Mouse (Mus musculus) embryonic facial prominence, embryonic 11.5 days (tissue): ENCODE measurements around the gene Ppp1r12b. TPM values are rescaled to one million over a fixed set of nuclear protein-coding genes. Genes with fewer than 3 reads are reported as not detected.

Experiments
- ATAC-seq: fragments of 200-750 bp; cut with Nextera tagmentation; replicated peaks from 2 replicates; pipeline ENCODE4 v1.8.0; 2017; ENCODE audit warnings: low read depth; ENCODE audit not compliant: insufficient number of reproducible peaks, low FRiP score, low TSS enrichment
- DNase-seq: peaks from one replicate; pipeline ENCODE4 v3.0.0-alpha.2; 2015; ENCODE audit warnings: low spot score
- H3K27ac ChIP-seq: fragments of 300-500 bp; sonication (generic); replicated peaks from 2 replicates; pipeline ENCODE4 v1.5.1; 2014; ENCODE audit warnings: mild to moderate bottlenecking, low read depth, low read length, control low read depth
- H3K27me3 ChIP-seq: fragments of 300-500 bp; sonication (generic); 2 replicates; pipeline ENCODE4 v1.6.1; 2014; ENCODE audit warnings: mild to moderate bottlenecking, low read length, moderate library complexity, mixed read lengths; ENCODE audit not compliant: control insufficient read depth, insufficient read depth
- H3K36me3 ChIP-seq: fragments of 300-500 bp; sonication (generic); replicated peaks from 2 replicates; pipeline ENCODE4 v1.6.1; 2014; ENCODE audit warnings: low read depth, mild to moderate bottlenecking, low read length, moderate library complexity, mixed read lengths; ENCODE audit not compliant: control insufficient read depth, insufficient read depth
- H3K4me1 ChIP-seq: fragments of 300-500 bp; sonication (generic); 2 replicates; pipeline ENCODE4 v1.6.1; 2014; ENCODE audit warnings: low read length, mixed read lengths; ENCODE audit not compliant: control insufficient read depth, insufficient read depth
- H3K4me2 ChIP-seq: fragments of 300-500 bp; sonication (generic); 2 replicates; pipeline ENCODE4 v1.6.1; 2014; ENCODE audit warnings: low read depth, mild to moderate bottlenecking, control low read depth, low read length, moderate library complexity
- H3K4me3 ChIP-seq: fragments of 300-500 bp; sonication (generic); 2 replicates; pipeline ENCODE4 v1.5.1; 2014; ENCODE audit warnings: low read depth, low read length, control low read depth
- H3K9ac ChIP-seq: fragments of 300-500 bp; sonication (generic); replicated peaks from 2 replicates; pipeline ENCODE4 v1.6.1; 2014; ENCODE audit warnings: mild to moderate bottlenecking, control low read depth, low read length
- H3K9me3 ChIP-seq: fragments of 300-500 bp; sonication (generic); replicated peaks from 2 replicates; pipeline ENCODE4 v1.6.1; 2016; ENCODE audit warnings: mild to moderate bottlenecking, low read length, inconsistent platforms, mixed read lengths; ENCODE audit not compliant: control insufficient read depth
- WGBS: fragments of 180-500 bp; shearing (Covaris S2); extraction: QIAGEN DNeasy Blood & Tissue Kit; methylation state at CpG from one replicate; pipeline ENCODE4 v1.1.7; 2014; 5-methylcytosine and 5-hydroxymethylcytosine counted together
- polyA plus RNA-seq: library from polyadenylated mRNA; unstranded; fragments of >200 nt; fragmentation: Nextera tagmentation; extraction: Ambion mirVana; gene quantifications from 2 replicates; pipeline ENCODE4 v1.2.1, GENCODE M21; 2014

Ppp1r12b gene
- polyA plus RNA-seq, 1 experiment from 2014 or later = 5.0 TPM

DNA sequence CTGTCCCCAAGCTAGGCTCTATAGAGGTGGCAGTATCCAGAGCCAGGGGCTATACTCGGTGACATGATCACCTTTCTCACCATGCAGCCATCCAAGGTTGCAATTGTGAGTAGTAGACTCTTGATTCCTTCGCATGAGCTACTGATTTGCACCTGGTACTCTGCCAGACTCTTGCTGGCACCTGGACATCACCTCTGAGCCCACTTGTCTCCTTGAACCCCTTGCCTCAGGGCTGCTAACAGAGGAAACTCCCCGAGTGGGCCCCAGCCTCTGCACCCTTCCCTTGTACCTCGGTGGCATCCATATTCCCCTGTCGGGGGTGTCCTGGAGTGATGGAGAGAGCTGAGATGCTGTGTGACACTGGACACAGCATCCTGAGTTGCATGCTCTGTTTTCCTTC, 234.3 kb downstream of the Ppp1r12b start:
- 82% methylated on average over 5 of the region's 5 CpGs for WGBS
- Histone ChIP-seq H3K27me3 (no peaks in the 10 kb centered on the region), H3K4me2 (no peak overlapping the region), H3K4me1 (no peaks in the 10 kb centered on the region), H3K27ac (no peak overlapping the region), H3K4me3 (no peak overlapping the region), H3K9ac (no peak overlapping the region), H3K36me3 (no peaks in the 10 kb centered on the region), H3K9me3 (no peaks in the 10 kb centered on the region)
- no peak for DNase-seq
- no peak for ATAC-seq

DNA sequence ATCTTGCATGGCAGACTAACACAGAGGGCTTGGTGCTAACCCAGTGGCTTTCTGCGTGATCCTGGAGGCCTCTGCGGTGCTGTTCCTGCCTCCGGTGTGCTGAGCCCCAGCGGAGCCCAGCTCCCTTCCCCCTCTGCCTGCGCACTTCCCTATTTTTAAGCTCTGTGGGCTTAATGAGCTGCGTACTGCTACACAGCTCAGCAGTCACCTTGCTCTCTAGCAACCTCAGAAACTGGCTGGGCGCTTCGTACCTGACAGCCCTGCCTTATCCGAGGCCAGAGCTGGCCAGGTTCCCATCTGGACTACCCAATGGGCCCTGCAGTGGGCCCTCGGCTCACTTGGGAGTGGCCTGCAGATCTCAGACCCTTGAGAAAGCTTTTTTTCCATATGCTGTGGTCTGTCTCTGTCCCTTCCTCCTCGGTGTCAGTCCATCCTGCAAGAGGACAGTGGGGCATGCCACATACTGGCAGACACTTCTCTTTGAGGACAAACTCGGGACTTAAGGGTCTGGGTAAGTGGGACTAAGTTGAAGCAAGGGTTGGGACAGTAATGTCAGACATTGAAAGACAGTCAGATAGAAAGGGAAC, 235.9 kb downstream of the Ppp1r12b start:
- WGBS = 57% methylated on average over 12 of the region's 12 CpGs
- ATAC-seq = no peak
- no peak for DNase-seq
- Histone ChIP-seq H3K4me3 (no peak overlapping the region), H3K4me2 (no peak overlapping the region), H3K9ac (no peak overlapping the region), H3K27me3 (no peaks in the 10 kb centered on the region), H3K4me1 (no peaks in the 10 kb centered on the region), H3K36me3 (no peaks in the 10 kb centered on the region), H3K9me3 (no peaks in the 10 kb centered on the region), H3K27ac (no peak overlapping the region)

DNA sequence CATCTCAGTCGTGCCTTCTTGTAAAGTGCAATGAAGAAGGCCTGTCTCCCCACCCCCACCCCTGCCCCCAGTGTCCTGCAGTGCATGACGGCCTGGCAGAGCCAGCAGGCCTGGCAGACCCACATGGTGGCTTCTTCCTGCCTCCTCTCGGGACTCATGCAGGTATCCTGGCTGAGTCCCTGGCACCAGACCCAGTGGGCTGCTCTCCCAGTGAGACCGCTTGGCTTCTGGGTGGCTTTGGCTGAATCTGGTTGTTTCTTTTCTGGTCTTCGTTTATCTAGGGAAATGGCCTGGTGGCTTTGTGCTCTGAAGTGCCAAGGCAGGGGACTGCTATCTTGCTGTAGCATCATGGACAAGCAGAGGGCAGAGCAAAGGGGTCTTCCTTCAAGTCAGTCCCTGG, 240.7 kb downstream of the Ppp1r12b start:
- DNase-seq (no peak), ATAC-seq (no peak)
- Histone ChIP-seq H3K4me3 (no peak overlapping the region), H3K9me3 (no peaks in the 10 kb centered on the region), H3K9ac (no peak overlapping the region), H3K27ac (no peak overlapping the region), H3K27me3 (peaks cover 13% of the 10 kb centered on the region), H3K36me3 (no peaks in the 10 kb centered on the region), H3K4me1 (no peaks in the 10 kb centered on the region; the same call in 1 of the 2 replicates), H3K4me2 (no peak overlapping the region)
- 73% methylated on average over 5 of the region's 5 CpGs for WGBS

DNA sequence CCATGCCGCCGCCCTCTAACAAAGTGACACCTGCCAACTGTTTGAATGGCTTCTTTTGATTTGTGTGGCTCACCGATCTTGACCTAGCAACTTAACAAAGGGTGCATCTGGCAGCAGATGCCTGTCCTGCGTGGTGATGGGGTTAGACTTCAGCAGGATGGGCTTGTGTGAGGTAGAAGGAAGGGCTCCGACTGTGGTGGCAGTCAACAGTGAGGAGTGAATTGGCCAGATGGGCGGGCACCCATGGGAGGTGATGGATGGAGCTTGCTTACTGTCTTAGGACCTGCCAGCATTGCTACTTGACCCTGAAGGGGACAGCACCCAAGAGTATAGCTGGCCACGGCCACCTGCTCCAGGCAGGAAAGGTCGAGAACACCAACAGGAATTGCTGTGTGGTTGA, 241.6 kb downstream of the Ppp1r12b start:
- Histone ChIP-seq H3K27ac (no peak overlapping the region), H3K9ac (no peak overlapping the region), H3K4me2 (no peak overlapping the region), H3K36me3 (no peaks in the 10 kb centered on the region), H3K9me3 (no peaks in the 10 kb centered on the region), H3K4me3 (no peak overlapping the region), H3K4me1 (no peaks in the 10 kb centered on the region; the same call in 1 of the 2 replicates), H3K27me3 (peaks cover 19% of the 10 kb centered on the region)
- DNase-seq (no peak), ATAC-seq (no peak)
- WGBS = 65% methylated on average over 8 of the region's 8 CpGs

DNA sequence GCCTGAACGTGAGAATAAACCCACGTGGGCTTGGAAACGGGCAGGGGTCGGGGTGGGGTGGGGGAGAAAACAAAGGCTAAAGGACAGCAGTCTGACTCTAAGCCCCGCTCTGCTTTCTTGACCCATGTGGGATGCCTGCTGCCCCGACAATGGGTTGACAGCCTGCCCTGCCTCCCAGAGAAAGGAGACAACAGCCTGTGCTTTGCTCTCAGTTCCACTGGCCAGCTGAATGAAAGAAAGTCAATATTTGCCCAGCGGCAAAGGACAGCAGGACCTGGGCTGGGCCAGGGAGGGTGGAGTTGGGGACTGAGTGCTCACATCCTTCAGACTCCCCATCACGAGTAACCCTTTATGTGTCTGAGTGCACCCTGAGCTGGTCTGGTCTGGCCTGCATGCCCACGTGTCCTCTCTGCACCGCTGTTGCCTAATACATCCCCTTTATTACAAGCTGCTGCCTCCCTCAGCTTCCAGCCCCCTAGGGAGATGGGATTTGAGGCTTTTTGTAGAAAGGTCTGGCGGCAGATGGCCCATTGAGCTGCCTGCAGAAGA, 242.2 kb downstream of the Ppp1r12b start:
- Histone ChIP-seq H3K27ac (0 out of 2 replicates have a peak overlapping the region, but pooled peaks have one; percentile 20), H3K27me3 (peaks cover 25% of the 10 kb centered on the region), H3K9me3 (no peaks in the 10 kb centered on the region), H3K36me3 (no peaks in the 10 kb centered on the region), H3K9ac (no peak overlapping the region), H3K4me3 (no peak overlapping the region), H3K4me2 (no peak overlapping the region), H3K4me1 (no peaks in the 10 kb centered on the region; the same call in 1 of the 2 replicates)
- WGBS = 14% methylated on average over 11 of the region's 11 CpGs
- DNase-seq (no peak), ATAC-seq (peak; percentile 55)

DNA sequence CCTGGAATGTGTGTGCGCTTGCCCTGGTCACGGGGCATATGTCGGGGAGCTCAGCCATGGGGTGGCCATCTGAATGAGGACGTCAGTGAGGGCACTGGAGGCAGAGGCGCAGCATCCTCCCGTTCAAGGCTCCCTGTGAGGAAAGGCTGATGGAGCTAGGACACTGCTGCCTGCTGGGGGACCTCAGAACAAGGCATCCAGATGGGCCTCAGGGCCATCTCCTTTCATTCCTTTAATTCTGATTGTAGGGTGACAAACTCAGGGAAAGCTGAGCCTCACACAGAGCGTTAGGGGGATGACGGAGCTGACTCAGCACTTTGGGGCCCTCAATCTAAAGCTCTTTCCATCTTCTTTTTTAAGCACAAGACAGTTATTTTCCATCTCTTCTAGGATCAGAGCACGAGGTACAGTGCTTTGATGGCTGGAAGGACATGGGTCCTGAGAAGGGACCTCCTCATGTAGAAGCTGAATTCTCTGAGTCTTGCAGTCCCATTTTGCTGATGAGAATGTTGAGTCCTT, 242.9 kb downstream of the Ppp1r12b start:
- Histone ChIP-seq H3K36me3 (no peaks in the 10 kb centered on the region), H3K4me3 (no peak overlapping the region), H3K27ac (no peak overlapping the region), H3K9ac (no peak overlapping the region), H3K4me2 (no peak overlapping the region), H3K9me3 (no peaks in the 10 kb centered on the region), H3K27me3 (peaks cover 29% of the 10 kb centered on the region), H3K4me1 (no peaks in the 10 kb centered on the region; the same call in 1 of the 2 replicates)
- DNase-seq (no peak), ATAC-seq (no peak)
- 68% methylated on average over 9 of the region's 9 CpGs for WGBS

DNA sequence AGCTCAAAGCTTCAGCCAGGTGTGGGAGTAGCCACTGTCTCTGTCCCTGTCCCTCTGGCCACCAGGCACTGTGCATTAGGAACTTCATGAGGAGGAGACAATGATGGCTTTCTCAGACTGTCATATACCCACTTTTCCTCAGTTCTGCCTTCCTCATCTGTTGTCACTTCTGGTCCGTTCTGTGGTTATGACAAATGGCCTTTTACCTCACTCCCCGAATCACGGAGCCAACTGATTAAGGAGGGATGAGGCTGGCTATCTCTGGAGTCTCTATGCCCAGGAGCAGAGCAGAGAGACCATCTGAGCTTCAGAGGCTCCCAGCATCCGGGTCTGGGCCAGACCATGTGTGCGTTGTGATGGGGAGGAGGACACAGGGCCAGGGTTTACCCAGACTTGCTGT, 244.1 kb downstream of the Ppp1r12b start:
- ATAC-seq = no peak
- no peak overlapping the region for H3K9ac ChIP-seq
- H3K9me3 ChIP-seq = no peaks in the 10 kb centered on the region
- H3K4me2 ChIP-seq = no peak overlapping the region
- peaks cover 38% of the 10 kb centered on the region for H3K27me3 ChIP-seq
- H3K4me3 ChIP-seq = no peak overlapping the region
- no peak for DNase-seq
- H3K27ac ChIP-seq = no peak overlapping the region
- H3K4me1 ChIP-seq = no peaks in the 10 kb centered on the region; the same call in 1 of the 2 replicates
- WGBS = 86% methylated on average over 5 of the region's 5 CpGs
- H3K36me3 ChIP-seq = no peaks in the 10 kb centered on the region

DNA sequence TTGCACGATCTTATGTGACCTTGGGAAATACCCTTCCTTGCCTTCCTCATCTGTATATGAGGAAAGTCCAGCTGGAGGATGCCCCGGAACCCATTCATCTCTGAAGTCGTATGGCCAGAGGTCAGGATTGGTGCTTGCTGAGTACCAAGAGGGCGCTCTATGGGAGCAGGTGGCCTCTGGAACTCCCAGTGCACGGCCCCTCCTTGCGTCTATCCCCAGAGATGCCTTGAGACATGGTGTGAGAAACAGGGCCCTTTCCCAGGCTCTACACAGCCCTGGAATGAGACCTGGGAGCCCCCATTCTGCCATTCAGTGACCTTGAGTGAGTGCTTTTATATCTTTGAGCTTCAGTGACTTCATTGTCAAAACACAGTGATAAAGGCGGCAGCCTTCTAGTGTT, 244.7 kb downstream of the Ppp1r12b start:
- Histone ChIP-seq H3K27ac (no peak overlapping the region), H3K27me3 (peaks cover 42% of the 10 kb centered on the region), H3K4me1 (no peaks in the 10 kb centered on the region; the same call in 1 of the 2 replicates), H3K4me3 (no peak overlapping the region), H3K4me2 (no peak overlapping the region), H3K36me3 (no peaks in the 10 kb centered on the region), H3K9ac (no peak overlapping the region), H3K9me3 (no peaks in the 10 kb centered on the region)
- WGBS = 61% methylated on average over 7 of the region's 7 CpGs
- DNase-seq (no peak), ATAC-seq (no peak)
